Mouse (Mus musculus): ENCODE measurements around the gene Slf2. TPM values are rescaled to one million over a fixed set of nuclear protein-coding genes. Genes with fewer than 3 reads are reported as not detected.
A peak's percentile ranks its signal among the peaks of the same experiment; 100 is the strongest.

Gene Slf2
- polyA plus RNA-seq, 1 experiment from 2014 or later: 38.8 TPM

- Histone ChIP-seq H3K4me1 (replicated peaks; ENCODE audit: control insufficient read depth, insufficient read depth, low read length) (peaks cover 33% of the 10 kb centered on the region), H3K4me3 (replicated peaks; ENCODE audit: low read length) (no peak overlapping the region), H3K27me3 (replicated peaks; ENCODE audit: control insufficient read depth, insufficient read depth, low read length) (no peaks in the 10 kb centered on the region), H3K27ac (ENCODE audit: low read length) (peak overlapping the region; percentile 53), H3K9ac (replicated peaks; ENCODE audit: low read depth, low read length) (peak overlapping the region; percentile 34; the same call in 1 of the 2 replicates), H3K4me2 (ENCODE audit: low read length) (no peak overlapping the region), H3K9me3 (ENCODE audit: control insufficient read depth, low read length) (no peaks in the 10 kb centered on the region), H3K36me3 (ENCODE audit: control insufficient read depth, insufficient read depth) (peaks cover 12% of the 10 kb centered on the region)
- no peak for ATAC-seq
- 25% methylated on average over 6 of the region's 6 CpGs for WGBS
Observed at GRCm38 (mm10) chr19:45012636-45013035, 81.7 kb downstream of the Slf2 start.

- Histone ChIP-seq H3K4me2 (ENCODE audit: low read length) (no peak overlapping the region), H3K9ac (replicated peaks; ENCODE audit: low read depth, low read length) (no peak overlapping the region), H3K27ac (ENCODE audit: low read length) (no peak overlapping the region), H3K36me3 (ENCODE audit: control insufficient read depth, insufficient read depth) (peaks cover 12% of the 10 kb centered on the region), H3K9me3 (ENCODE audit: control insufficient read depth, low read length) (no peaks in the 10 kb centered on the region), H3K27me3 (replicated peaks; ENCODE audit: control insufficient read depth, insufficient read depth, low read length) (no peaks in the 10 kb centered on the region), H3K4me1 (replicated peaks; ENCODE audit: control insufficient read depth, insufficient read depth, low read length) (peaks cover 35% of the 10 kb centered on the region), H3K4me3 (replicated peaks; ENCODE audit: low read length) (no peak overlapping the region)
- WGBS: 64% methylated on average over 6 of the region's 6 CpGs
- no peak for ATAC-seq
Observed at GRCm38 (mm10) chr19:45013581-45014225, 82.8 kb downstream of the Slf2 start.

- no peaks in the 10 kb centered on the region for H3K27me3 ChIP-seq (replicated peaks; ENCODE audit: control insufficient read depth, insufficient read depth, low read length)
- no peak for ATAC-seq
- peaks cover 38% of the 10 kb centered on the region for H3K4me1 ChIP-seq (replicated peaks; ENCODE audit: control insufficient read depth, insufficient read depth, low read length)
- H3K9ac ChIP-seq (replicated peaks; ENCODE audit: low read depth, low read length): peak within 1 kb of the TSS; percentile 49
- H3K9me3 ChIP-seq (ENCODE audit: control insufficient read depth, low read length): no peaks in the 10 kb centered on the region
- H3K4me3 ChIP-seq (replicated peaks; ENCODE audit: low read length): peak within 1 kb of the TSS; percentile 74
- H3K36me3 ChIP-seq (ENCODE audit: control insufficient read depth, insufficient read depth): peaks cover 12% of the 10 kb centered on the region
- H3K27ac ChIP-seq (ENCODE audit: low read length): no peak within 1 kb of the TSS
- WGBS: 13% methylated on average over 10 of the region's 10 CpGs
- H3K4me2 ChIP-seq (ENCODE audit: low read length): peak within 1 kb of the TSS; percentile 89
Observed at GRCm38 (mm10) chr19:45014335-45014971, 83.5 kb downstream of the Slf2 start, which contains the start of gene Lzts2. Gene Lzts2, plus strand, starts transcription at chr19:45014414.

- Histone ChIP-seq H3K27ac (ENCODE audit: low read length) (no peak overlapping the region), H3K4me1 (replicated peaks; ENCODE audit: control insufficient read depth, insufficient read depth, low read length) (peaks cover 38% of the 10 kb centered on the region)
Observed at GRCm38 (mm10) chr19:45014981-45015402, 84.0 kb downstream of the Slf2 start.

GRCm38 (mm10) chr19:45015518-45016281, 84.7 kb downstream of the Slf2 start:
- Histone ChIP-seq H3K4me1 (replicated peaks; ENCODE audit: control insufficient read depth, insufficient read depth, low read length) (peaks cover 43% of the 10 kb centered on the region), H3K4me3 (replicated peaks; ENCODE audit: low read length) (peak overlapping the region; percentile 74), H3K27me3 (replicated peaks; ENCODE audit: control insufficient read depth, insufficient read depth, low read length) (no peaks in the 10 kb centered on the region), H3K36me3 (ENCODE audit: control insufficient read depth, insufficient read depth) (peaks cover 8% of the 10 kb centered on the region), H3K9me3 (ENCODE audit: control insufficient read depth, low read length) (no peaks in the 10 kb centered on the region), H3K27ac (ENCODE audit: low read length) (peak overlapping the region; percentile 97), H3K9ac (replicated peaks; ENCODE audit: low read depth, low read length) (peak overlapping the region; percentile 49), H3K4me2 (ENCODE audit: low read length) (peak overlapping the region; percentile 89)
- ATAC-seq: no peak
- under 1% methylated on average over 32 of the region's 34 CpGs for WGBS

More at GRCm38 (mm10) chr19:45014981-45015402, 84.0 kb downstream of the Slf2 start:
- no peak for ATAC-seq
- under 1% methylated on average over 25 of the region's 25 CpGs for WGBS
- Histone ChIP-seq H3K4me3 (replicated peaks; ENCODE audit: low read length) (peak overlapping the region; percentile 74), H3K36me3 (ENCODE audit: control insufficient read depth, insufficient read depth) (peaks cover 12% of the 10 kb centered on the region), H3K9me3 (ENCODE audit: control insufficient read depth, low read length) (no peaks in the 10 kb centered on the region), H3K27me3 (replicated peaks; ENCODE audit: control insufficient read depth, insufficient read depth, low read length) (no peaks in the 10 kb centered on the region), H3K9ac (replicated peaks; ENCODE audit: low read depth, low read length) (peak overlapping the region; percentile 49), H3K4me2 (ENCODE audit: low read length) (peak overlapping the region; percentile 89)

GRCm38 (mm10) chr19:45016341-45017215, 85.6 kb downstream of the Slf2 start:
- H3K27ac ChIP-seq (ENCODE audit: low read length): peak overlapping the region; percentile 97
- peak overlapping the region; percentile 89 for H3K4me2 ChIP-seq (ENCODE audit: low read length)
- no peaks in the 10 kb centered on the region for H3K9me3 ChIP-seq (ENCODE audit: control insufficient read depth, low read length)
- H3K27me3 ChIP-seq (replicated peaks; ENCODE audit: control insufficient read depth, insufficient read depth, low read length): no peaks in the 10 kb centered on the region
- WGBS: under 1% methylated on average over 16 of the region's 18 CpGs
- H3K9ac ChIP-seq (replicated peaks; ENCODE audit: low read depth, low read length): peak overlapping the region; percentile 83
- peak; percentile 31 for ATAC-seq
- peak overlapping the region; percentile 74 for H3K4me3 ChIP-seq (replicated peaks; ENCODE audit: low read length)
- H3K36me3 ChIP-seq (ENCODE audit: control insufficient read depth, insufficient read depth): peaks cover 3% of the 10 kb centered on the region; the same call in 1 of the 2 replicates
- peaks cover 51% of the 10 kb centered on the region for H3K4me1 ChIP-seq (replicated peaks; ENCODE audit: control insufficient read depth, insufficient read depth, low read length)

- under 1% methylated on average over 15 of the region's 27 CpGs for WGBS
- Histone ChIP-seq H3K27me3 (replicated peaks; ENCODE audit: control insufficient read depth, insufficient read depth, low read length) (no peaks in the 10 kb centered on the region), H3K4me1 (replicated peaks; ENCODE audit: control insufficient read depth, insufficient read depth, low read length) (peaks cover 52% of the 10 kb centered on the region), H3K4me3 (replicated peaks; ENCODE audit: low read length) (peak overlapping the region; percentile 74), H3K9me3 (ENCODE audit: control insufficient read depth, low read length) (no peaks in the 10 kb centered on the region), H3K4me2 (ENCODE audit: low read length) (peak overlapping the region; percentile 89), H3K27ac (ENCODE audit: low read length) (peak overlapping the region; percentile 97), H3K36me3 (ENCODE audit: control insufficient read depth, insufficient read depth) (no peaks in the 10 kb centered on the region), H3K9ac (replicated peaks; ENCODE audit: low read depth, low read length) (peak overlapping the region; percentile 83)
- ATAC-seq: peak; percentile 56
Observed at GRCm38 (mm10) chr19:45017216-45017771, 86.3 kb downstream of the Slf2 start.

- Histone ChIP-seq H3K4me2 (ENCODE audit: low read length) (peak overlapping the region; percentile 89), H3K27ac (ENCODE audit: low read length) (peak overlapping the region; percentile 97), H3K9ac (replicated peaks; ENCODE audit: low read depth, low read length) (peak overlapping the region; percentile 83), H3K9me3 (ENCODE audit: control insufficient read depth, low read length) (no peaks in the 10 kb centered on the region), H3K36me3 (ENCODE audit: control insufficient read depth, insufficient read depth) (0 out of 2 replicates have a peak, but pooled peaks cover 2% of the 10 kb centered on the region), H3K27me3 (replicated peaks; ENCODE audit: control insufficient read depth, insufficient read depth, low read length) (no peaks in the 10 kb centered on the region), H3K4me3 (replicated peaks; ENCODE audit: low read length) (peak overlapping the region; percentile 74), H3K4me1 (replicated peaks; ENCODE audit: control insufficient read depth, insufficient read depth, low read length) (peaks cover 52% of the 10 kb centered on the region)
- under 1% methylated on average over 39 of the region's 48 CpGs for WGBS
- peak; percentile 51 for ATAC-seq
Observed at GRCm38 (mm10) chr19:45017909-45018308, 87.0 kb downstream of the Slf2 start.
